Mouse (Mus musculus) monocyte, adult 5-6 weeks (primary cell): ENCODE measurements around the gene Cenpm. TPM values are rescaled to one million over a fixed set of nuclear protein-coding genes. Genes with fewer than 3 reads are reported as not detected.

Experiments used
- ATAC-seq: fragments of 153-309, 156-312 bp; replicated peaks from 2 replicates; pipeline ENCODE4 v1.8.0; 2017; ENCODE audit warnings: mild to moderate bottlenecking; ENCODE audit not compliant: low TSS enrichment, insufficient number of reproducible peaks, severe bottlenecking, poor library complexity, low FRiP score
- total RNA-seq: library from RNA; stranded (forward); fragments of 200-1000, 200-491, 200-594 nt; gene quantifications from 3 replicates; pipeline ENCODE4 v1.2.3, GENCODE M21; 2017

The Cenpm gene
- total RNA-seq: not detected in 3 replicates

DNA sequence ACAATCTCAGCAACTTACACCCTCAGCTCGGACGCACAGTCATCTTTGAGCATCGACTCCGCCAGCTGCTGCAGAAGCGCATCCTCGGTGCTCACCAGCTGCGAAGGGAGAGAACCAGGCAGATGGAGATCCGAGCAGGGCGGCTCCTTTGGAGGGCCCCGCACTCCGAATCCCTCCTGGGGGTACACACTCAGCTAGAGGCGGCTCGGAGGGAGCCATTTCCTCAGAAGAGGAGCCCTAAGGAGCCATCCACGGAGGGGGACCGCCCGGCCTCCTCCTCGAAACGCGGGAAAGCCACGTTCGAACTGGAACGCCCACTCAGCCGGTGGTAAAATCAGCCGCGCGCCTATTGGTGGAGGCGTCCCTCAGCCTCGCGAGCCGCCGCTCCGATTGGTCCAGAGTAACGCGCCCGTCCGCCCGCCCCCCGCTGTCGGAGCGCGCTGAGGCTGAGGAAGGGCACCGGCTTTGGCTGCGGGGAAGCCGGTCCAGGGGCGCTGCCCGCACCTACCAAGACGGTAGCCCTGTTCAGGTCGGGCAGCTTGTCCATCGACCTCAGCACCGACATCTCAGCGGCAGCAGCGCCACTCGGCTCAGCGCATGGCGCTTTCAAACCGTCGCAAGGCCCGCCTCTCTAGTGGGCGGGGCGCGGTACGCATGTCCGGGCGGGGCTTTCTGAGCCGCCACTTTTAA lies at the start of gene Cenpm:
Gene Cenpm, minus strand, starts transcription at position 634 of the 690 bp plus-strand sequence.
- ATAC-seq: peak; percentile 96

DNA sequence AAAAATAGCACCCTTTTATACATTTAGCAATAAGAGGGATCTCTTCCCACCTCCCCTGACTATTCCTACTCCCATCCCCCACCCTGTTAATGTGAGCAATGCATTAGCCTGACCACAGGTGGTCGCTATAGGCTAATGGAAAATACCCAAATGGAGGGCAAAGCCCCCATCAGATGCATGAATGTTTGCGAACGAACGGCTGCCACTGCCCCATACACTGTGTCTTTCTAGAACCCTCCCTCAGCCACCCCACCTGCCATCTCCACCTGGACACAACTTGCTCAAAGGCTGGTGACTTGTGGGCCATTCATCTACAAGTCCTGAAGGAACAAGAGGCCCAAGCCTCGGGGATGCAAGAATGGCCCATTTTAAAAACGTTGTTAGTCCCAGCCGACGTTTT lies 49.5 kb upstream of the Cenpm start:
- no peak for ATAC-seq

DNA sequence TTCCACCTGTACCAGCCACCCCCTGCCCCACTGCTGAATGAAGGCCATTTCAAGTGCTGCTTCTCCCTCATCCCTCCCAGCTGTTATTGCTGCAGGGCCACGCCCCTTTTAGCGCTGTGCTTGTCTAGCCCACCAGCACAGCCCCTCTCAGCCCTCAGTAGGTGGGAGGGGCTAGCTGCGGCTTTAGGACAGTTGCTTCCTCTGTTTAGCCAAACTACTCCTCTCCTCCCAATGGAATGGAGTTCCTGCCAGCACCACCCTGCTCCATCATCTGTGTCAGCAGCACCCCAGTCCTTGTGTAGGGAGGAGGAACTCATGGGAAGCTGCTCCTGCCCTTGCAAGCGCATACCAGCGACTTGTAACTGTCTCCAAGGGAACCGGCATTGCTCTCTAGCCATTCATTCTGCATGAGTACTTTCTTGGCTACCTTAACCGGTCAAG lies 48.7 kb upstream of the Cenpm start:
- no peak for ATAC-seq

DNA sequence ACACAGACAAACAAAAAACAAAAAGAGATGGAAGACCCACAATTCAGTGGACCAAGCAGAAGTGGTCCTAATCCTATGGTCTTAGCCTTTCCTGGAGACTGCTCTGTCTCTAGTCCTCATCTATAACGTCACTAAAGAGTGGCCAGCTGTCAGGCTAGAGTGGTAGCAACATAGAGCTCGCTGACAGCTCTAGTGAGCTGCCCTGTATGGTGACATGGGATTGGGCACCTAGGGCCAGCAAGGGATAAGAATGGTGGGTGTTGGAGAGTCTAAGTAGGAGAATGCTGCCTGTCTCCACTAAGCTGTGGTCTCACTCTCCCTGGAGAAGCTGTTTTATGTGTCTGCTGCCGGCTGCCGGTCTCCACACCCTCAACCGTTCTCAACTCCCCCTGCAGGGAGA lies 48.3 kb upstream of the Cenpm start:
- ATAC-seq: no peak

DNA sequence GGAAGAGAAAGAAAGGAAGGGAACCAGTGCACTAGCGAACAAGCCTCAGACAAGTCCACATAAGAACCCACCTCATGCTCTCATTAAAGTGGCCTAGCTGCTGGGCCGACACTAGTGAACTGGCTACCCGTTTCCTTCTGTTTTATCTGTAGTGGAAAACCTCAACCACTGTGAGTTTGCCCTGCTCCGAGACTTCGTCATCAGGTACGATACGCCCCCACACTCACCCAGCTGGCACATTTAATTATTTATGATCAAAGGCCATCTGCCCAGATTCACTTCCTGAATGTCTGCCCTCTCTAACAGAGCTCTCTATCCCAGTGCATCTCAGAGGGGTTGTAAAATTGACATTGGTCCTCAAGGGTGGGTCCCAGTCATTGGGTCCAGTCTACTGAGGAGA lies 45.7 kb upstream of the Cenpm start:
- ATAC-seq: no peak

DNA sequence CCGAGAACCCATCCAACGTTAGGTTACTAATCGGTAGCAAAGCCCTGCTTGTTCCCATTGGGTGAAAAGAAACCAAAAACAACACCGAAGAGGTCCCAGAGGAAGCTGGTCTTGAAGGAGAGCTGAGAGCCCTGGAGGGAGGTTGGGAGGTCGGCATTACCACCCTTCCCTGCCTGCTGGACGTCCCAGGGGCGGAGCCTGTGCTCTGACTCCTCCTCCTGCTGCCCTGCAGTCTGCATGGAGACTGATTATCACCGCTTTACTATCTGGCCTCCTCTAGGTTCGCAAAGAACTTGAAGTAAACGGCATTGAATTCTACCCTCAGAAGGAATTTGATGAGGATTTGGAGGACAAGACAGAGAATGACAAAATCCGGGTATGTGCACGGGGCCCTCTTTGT lies 41.6 kb upstream of the Cenpm start:
- ATAC-seq: no peak

DNA sequence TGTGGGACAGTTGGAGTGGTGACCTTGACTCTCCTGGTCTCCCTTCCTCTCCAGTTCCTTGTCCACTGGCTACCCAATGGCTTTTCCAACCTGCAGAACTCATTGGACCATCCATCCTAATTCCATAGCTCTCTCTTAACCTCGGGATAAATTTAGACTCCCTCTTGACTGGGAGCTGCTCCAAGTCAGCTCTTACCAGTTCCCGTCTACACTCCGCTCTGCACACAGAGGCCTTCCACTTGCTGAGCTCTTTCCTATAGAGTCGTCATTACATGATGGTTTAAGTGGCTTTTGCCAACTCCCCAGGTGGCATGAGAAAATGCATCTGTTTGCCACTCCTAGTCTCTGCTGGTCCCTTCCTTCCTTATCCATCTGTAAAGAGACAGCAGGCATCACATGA lies 36.1 kb upstream of the Cenpm start:
- ATAC-seq: no peak

DNA sequence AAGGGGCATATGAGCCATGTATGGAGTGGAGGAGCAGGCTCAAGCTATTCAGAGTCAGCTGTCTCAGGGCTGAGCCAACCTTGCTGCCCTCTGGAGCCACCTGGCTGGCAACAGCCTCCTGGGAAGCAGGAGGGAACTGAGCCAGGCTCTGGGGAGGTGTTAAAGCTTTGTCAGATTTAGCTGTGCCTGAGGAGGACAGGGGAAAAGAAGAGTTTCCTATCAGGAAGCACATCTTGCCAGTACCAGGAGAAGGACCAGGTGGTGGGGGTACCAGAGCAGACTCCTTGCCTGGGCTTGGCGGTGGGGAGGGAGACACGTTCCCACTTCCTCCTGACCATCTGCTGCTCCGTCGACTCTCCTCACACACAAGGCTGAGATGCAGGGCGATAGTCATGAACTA lies 33.0 kb upstream of the Cenpm start:
- no peak for ATAC-seq

DNA sequence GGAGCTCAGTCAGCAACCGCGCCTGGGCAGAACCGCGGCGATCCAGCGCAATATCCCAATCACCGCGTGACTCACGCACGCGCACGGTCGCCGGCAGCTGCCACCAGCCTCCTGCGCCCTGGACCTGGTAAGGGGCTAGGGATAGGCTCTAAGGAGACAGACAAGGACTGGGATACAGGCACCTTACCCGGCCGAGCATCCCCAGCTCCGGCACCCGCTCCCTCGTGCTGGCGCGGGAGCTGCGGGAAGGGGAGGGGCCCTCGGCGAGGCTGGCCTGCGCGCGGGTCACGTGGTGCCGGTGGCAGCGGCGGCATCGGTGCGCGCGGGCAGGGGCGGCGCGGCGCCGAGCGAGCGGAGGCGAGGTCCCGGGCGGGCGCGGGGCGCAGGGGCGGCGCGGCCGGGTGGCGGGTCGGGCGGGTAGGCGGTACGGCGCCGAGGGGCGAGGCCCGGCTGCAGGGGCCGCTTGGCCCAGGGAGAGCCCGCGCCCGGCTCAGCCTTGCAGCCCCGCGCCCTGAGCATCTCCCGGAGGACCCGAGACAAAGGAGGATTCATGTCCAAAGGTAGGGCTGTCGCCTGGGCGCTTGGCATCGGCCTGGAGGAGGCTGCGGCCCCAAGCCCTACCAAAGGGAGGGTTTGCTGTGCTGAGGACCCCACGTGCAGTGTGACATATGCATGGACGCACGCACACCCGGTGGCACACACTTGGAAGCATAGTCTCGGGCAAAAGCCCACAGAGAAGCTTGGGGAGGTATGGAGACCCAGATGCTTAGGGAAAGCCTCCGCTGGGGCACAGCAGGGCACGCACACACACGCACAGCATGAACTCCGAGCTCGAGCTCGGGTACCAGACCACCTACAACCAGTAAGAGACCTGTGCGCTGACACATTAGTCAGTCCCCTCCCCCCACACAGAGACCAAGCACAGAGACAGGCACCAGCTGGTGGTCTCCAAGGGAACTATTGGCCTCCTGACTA lies 30.7 kb upstream of the Cenpm start:
- no peak for ATAC-seq

DNA sequence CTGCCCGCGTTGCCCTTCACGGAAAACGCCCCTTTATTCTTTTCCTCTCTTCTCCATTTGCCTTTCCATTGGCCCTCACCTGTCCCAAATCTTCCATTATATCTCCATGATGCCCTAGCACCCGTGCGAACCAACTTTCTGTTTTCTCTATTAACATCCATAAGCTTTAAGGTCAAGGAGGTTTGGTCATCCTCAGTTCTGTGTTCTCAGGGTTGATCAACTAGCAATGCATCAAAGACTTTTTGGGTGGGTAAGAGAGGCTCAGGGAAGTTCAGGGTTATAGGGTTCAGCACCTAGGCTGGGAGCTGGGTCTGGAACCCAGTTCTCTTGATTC lies 30.0 kb upstream of the Cenpm start, which contains the start of gene Sept3:
Gene Sept3, plus strand, starts transcription at position 301 of the 334 bp plus-strand sequence.
- no peak for ATAC-seq

DNA sequence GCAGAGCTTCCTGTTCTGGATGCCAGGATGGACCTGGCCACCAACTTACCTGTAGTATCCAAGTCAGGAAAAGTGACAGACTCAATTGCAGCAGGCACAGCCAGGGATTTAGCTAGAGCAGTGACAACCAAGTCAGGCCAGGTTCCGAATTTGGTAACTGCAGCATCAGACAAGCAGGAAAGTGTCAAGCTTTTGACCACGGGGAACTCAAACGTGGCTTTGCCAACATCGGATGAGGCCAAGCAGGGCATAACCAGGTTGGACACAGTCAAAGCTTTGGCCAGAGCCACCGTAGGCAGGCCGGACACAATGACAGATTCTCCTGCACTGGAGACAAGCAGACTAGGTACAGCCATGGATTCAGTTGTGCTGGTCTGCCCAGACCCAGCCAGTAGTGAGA lies 27.7 kb upstream of the Cenpm start:
- ATAC-seq: no peak

DNA sequence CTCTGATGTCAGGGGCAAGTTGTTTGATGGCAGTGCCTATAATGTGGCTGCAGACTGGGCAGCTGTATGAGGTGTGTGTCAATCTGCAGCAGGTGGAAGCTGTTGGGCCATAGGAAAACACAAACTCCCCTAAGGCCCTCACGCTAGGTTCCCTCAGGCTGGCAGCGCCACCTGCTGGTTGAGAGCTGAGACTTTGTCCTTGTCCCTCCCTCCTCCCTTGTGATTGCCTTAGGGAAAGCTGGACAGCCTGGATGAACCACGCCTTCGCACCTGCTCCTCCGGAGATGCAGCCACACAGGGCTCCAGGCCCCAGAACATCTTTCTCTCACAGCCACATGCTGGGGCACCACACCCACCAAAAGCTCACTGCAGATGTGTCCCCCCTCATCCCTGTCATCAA lies 26.7 kb upstream of the Cenpm start:
- no peak for ATAC-seq

DNA sequence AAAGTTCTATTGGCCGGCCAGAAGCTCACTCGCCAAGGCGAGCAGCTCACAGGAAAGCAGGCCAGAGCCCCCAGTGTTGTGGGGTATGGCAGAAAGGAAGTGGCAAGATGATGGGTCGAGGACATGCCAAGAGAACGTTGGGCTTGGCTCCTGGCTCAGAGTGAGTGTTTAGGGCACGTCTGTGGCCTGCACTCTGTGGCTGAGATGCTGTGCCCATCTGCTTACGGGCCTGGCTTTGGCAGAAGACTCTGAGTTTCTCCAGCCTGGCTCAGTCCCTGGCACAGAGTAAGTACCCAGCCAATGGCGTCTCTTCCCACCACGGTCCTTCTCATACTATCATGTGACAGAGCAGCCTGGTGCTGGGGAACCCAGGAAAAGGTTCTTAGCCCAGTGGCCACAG lies 24.2 kb upstream of the Cenpm start:
- no peak for ATAC-seq

DNA sequence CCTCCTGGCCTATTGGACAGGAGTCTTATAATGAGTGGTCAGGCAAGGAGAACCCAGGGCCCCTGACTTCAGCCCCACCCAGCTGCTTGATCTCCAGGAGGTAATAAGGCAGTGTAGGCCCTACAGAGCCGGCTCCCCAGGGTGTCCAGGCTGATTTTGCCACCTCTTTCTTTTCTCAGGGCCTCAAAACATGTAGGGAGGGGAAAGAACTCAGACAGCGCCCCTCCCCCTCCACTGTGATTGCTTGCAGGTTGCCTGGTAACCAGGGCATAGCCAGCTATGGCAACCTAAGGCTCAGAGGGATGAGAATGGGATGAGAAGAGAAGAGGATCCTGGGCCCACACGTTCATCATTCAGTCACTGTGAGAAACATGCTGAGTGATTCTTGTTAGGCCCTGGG lies 23.6 kb upstream of the Cenpm start:
- ATAC-seq: no peak

DNA sequence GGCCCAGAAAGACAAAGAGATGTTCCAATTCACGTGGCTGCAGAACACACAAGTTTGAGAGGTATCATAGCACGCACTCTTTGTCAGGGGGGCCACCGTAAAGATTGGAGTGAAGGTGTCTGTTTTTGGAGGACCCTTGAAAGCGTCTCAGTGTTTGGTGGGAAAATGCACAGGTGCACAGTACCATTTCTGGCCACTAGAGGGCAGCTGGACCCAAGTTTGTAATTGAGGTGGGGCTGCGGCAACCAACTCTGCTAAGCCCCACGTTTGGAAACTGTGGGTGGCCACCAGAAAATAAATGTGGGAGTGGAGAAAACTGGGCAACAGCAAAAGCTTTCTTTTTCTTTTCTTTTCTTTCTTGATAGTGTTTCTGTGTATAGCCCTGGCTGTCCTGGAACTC lies 21.8 kb upstream of the Cenpm start:
- ATAC-seq: peak; percentile 49; the same call in 1 of the 2 replicates

DNA sequence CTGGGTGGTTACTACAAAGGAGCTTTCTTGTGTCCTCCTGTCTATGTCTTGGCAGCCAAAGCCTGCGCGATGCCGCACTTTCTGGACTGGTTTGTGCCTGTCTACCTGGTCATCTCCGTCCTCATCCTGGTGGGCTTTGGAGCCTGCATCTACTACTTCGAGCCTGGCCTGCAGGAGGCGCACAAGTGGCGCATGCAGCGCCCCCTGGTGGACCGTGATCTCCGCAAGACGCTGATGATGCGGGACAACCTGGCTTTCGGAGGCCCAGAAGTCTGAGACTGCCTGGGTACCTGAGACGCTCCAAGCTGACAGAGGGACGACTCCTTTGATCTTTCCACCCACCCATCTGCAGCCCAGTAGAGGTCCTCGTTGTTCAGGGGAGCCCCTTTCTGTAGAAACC lies 15.0 kb upstream of the Cenpm start:
- ATAC-seq: 0 out of 2 replicates have a peak, but pooled peaks have one; percentile 60

DNA sequence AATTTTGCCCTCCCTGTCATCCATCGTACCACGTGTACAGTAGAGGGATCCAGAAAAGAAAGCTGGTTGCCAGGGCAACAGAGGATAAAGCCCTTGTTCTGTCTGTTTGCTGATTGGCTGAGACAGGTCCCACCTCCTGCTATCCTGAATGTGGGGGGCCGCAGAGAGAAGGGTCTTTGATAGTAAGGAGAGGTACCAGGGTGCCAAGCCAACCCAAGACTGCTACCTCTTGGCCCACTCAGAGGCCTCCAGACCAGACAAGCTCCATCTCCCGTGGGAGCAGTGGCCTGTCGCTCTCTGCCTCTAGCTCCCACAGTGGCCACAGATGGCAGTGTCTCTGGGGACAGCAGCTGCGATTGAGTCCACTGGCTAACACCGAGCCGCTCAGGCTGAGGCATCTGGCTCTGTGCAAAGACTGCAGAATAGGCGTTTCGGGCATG lies 11.4 kb upstream of the Cenpm start:
- no peak for ATAC-seq

DNA sequence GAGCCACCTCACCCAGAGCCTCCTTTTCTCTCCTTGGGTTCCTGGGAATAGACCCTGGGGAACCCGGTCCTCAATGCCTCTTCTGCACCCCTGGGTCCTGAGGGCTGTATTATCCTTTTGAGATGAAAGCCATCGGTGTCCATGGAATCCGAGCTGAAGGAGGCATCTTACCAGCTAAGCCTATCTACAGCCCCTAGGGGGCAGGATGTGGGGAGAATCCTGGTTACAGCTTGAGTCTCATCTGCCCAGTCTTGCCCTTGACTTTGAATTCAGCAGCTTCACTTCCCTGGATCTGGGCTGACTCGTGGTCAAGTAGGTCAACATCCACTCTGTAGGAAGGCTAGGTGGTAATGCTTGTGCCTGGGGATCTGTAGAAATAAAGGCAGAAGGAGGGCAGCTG lies 10.7 kb upstream of the Cenpm start:
- ATAC-seq: no peak

DNA sequence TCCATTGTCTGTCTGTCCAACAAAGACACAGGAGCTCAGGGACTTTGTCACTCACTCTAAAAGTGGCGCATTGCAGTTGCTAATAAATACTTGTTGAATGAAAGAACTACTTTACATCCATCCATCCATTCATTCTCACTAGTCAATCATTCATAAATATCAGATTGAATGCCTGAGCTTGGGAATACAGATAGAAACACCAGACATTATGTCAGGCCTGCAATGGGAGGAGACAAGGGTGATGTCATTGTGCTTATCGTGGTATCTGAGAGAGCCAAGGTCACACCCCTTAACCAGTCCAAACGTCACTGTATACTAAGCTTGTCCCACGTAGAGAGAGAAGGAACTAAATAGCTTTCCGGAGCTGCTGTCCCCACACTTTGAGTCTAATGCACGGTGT lies 7.5 kb upstream of the Cenpm start, which contains the start of gene 1500009C09Rik:
Gene 1500009C09Rik, plus strand, starts transcription at position 301 of the 400 bp plus-strand sequence.
- ATAC-seq: no peak

DNA sequence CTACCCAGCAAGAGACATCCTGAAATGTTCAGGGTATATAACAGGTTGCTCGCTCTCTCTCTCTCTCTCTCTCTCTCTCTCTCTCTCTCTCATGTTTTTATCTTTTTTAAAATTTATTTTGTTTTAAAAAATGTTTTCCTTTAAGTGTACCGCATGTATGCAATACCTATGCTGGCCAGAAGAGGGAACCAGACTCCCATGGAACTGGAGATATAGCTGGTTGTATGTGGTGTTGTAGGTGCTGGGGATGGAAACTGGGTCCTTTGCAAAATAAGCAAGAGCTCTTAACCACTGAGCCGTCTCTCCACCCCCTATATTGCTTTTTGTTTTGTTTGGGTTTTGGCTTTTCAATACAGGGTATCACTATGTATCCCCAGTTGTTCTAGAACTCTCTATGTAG lies 7.0 kb upstream of the Cenpm start:
- ATAC-seq: no peak
